Mouse (Mus musculus) embryonic facial prominence, embryonic 12.5 days (tissue): Measurements from ENCODE around the gene Syne3. TPM values are rescaled to one million over a fixed set of nuclear protein-coding genes. Genes with fewer than 3 reads are reported as not detected.
A peak's percentile ranks its signal among the peaks of the same experiment; 100 is the strongest.

Source experiments
- ATAC-seq: fragments of 200-750 bp; cut with Nextera tagmentation; 2 replicates; pipeline ENCODE4 v1.8.0; 2017; ENCODE audit not compliant: insufficient number of reproducible peaks, insufficient read depth, low FRiP score, low TSS enrichment
- H3K27ac ChIP-seq: fragments of 300-500 bp; sonication (generic); 2 replicates; pipeline ENCODE4 v1.5.1; 2016; ENCODE audit warnings: mild to moderate bottlenecking
- H3K27me3 ChIP-seq: fragments of 300-500 bp; sonication (generic); 2 replicates; pipeline ENCODE4 v1.6.1; 2016; ENCODE audit warnings: mild to moderate bottlenecking, moderate library complexity
- H3K36me3 ChIP-seq: fragments of 300-500 bp; sonication (generic); 2 replicates; pipeline ENCODE4 v1.6.1; 2016; ENCODE audit warnings: mild to moderate bottlenecking
- H3K4me1 ChIP-seq: fragments of 300-500 bp; sonication (generic); 2 replicates; pipeline ENCODE4 v1.6.1; 2016
- H3K4me2 ChIP-seq: fragments of 300-500 bp; sonication (generic); replicated peaks from 2 replicates; pipeline ENCODE4 v1.6.1; 2016; ENCODE audit warnings: mild to moderate bottlenecking, moderate library complexity
- H3K4me3 ChIP-seq: fragments of 300-500 bp; sonication (generic); 2 replicates; pipeline ENCODE4 v1.5.1; 2016; ENCODE audit warnings: mild to moderate bottlenecking
- H3K9ac ChIP-seq: fragments of 300-500 bp; sonication (generic); 2 replicates; pipeline ENCODE4 v1.6.1; 2016; ENCODE audit warnings: mild to moderate bottlenecking, moderate library complexity
- H3K9me3 ChIP-seq: fragments of 300-500 bp; sonication (generic); 2 replicates; pipeline ENCODE4 v1.6.1; 2016; ENCODE audit warnings: mild to moderate bottlenecking, moderate library complexity
- WGBS: fragments of 180-500 bp; shearing (Covaris S2); methylation state at CpG from one replicate; pipeline ENCODE4 v1.1.7; 2016; 5-methylcytosine and 5-hydroxymethylcytosine counted together
- polyA plus RNA-seq: library from polyadenylated mRNA; unstranded; fragments of >200 nt; fragmentation: Nextera tagmentation; extraction: Ambion mirVana; gene quantifications from 2 replicates; pipeline ENCODE4 v1.2.1, GENCODE M21; 2016

The Syne3 gene
- polyA plus RNA-seq, 1 experiment from 2014 or later, result 0.79 TPM

DNA sequence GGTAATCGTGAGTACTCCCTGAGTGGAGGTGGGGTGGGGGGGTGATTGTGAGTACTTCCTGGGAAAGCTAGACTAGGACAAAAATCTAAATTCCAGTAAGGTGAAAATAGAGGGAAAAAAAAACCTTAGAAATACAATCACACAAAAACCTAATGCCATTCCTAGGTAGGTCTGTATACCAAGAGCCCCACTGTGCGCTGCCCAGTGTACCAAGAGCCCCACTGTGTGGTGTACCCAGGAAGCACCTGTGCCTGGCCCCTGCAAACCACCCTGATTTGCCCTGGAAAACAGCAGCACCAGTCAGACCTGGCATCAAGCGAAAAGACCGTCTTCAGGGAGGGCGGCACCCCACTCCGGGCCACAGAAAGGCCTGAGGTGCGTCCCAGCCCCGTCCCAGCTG lies 74.5 kb downstream of the Syne3 start:
- 87% methylated on average over 8 of the region's 8 CpGs for WGBS
- 0 out of 2 replicates have a peak, but pooled peaks cover 3% of the 10 kb centered on the region for H3K36me3 ChIP-seq
- H3K9ac ChIP-seq, result no peak overlapping the region
- 0 out of 2 replicates have a peak, but pooled peaks cover 3% of the 10 kb centered on the region for H3K27me3 ChIP-seq
- no peak overlapping the region for H3K4me3 ChIP-seq
- ATAC-seq, result no peak
- no peak overlapping the region for H3K27ac ChIP-seq
- H3K4me2 ChIP-seq, result no peak overlapping the region
- H3K4me1 ChIP-seq, result peaks cover 14% of the 10 kb centered on the region
- no peaks in the 10 kb centered on the region for H3K9me3 ChIP-seq

DNA sequence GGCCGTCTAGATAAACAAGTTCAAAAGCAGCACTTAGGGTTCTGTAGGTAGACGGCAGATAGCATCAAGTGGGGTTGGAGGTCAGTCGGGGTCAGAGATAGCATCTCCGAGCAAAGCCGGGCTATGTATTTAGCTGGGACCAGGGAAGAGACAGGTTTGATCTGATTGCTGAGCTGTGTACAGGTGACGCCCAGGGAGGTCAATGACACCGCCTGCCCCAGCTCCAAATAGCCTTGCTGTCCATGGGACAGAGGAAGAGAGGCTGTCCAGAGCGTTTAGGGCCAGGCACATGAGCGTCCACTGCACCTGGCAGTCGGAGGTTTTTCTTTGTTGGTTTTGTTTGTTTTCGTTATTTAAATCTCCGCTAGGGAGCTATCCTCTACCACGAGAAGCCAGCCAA lies 75.8 kb downstream of the Syne3 start:
- Histone ChIP-seq H3K27ac (no peak overlapping the region), H3K9me3 (no peaks in the 10 kb centered on the region), H3K36me3 (0 out of 2 replicates have a peak, but pooled peaks cover 3% of the 10 kb centered on the region), H3K27me3 (0 out of 2 replicates have a peak, but pooled peaks cover 5% of the 10 kb centered on the region), H3K4me3 (no peak overlapping the region), H3K4me1 (peaks cover 6% of the 10 kb centered on the region; the same call in 1 of the 2 replicates), H3K9ac (no peak overlapping the region), H3K4me2 (no peak overlapping the region)
- WGBS, result 66% methylated on average over 13 of the region's 13 CpGs
- ATAC-seq, result no peak

DNA sequence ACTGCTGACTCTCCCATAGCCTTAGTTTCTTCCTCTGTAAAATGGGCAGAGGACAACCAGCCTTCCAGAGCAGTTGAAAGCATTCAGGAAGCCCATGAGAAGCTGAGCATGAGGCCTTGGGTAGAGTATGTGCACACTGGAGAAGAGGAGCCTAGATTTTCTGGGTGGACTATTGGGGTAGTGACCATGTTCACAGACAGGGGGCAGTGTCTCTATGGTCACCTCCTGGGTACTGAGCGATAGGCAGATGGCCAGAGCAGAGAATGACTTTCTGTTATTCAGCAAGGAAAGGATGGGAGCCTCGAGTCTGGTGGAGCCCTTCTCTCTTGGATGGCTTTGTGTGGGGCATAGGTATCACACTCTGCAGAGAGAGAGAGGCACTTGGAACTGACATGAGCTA lies 76.4 kb downstream of the Syne3 start:
- Histone ChIP-seq H3K4me2 (no peak overlapping the region), H3K27ac (no peak overlapping the region), H3K27me3 (0 out of 2 replicates have a peak, but pooled peaks cover 5% of the 10 kb centered on the region), H3K9me3 (no peaks in the 10 kb centered on the region), H3K4me1 (0 out of 2 replicates have a peak, but pooled peaks cover 4% of the 10 kb centered on the region), H3K9ac (no peak overlapping the region), H3K4me3 (no peak overlapping the region), H3K36me3 (0 out of 2 replicates have a peak, but pooled peaks cover 3% of the 10 kb centered on the region)
- 61% methylated on average over 2 of the region's 2 CpGs for WGBS
- no peak for ATAC-seq

DNA sequence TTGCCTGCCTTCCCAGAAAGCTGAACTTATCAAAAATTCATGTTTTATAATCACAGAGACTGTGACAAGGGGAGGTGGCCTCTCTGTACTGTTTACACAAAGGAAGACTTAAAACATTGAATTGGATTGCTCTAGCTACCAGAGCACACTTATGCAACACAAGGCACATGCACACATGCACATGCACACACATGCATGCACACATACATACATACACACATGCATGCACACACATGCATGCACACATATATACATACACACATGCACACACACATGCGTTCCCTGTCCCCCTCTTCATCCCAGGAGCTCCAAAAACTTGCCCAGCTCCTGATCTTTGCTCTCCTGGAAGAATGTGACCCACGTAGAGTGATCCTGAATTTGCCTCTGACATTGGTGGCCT lies 83.8 kb downstream of the Syne3 start:
- Histone ChIP-seq H3K9ac (no peak overlapping the region), H3K27me3 (0 out of 2 replicates have a peak, but pooled peaks cover 3% of the 10 kb centered on the region), H3K4me1 (peaks cover 18% of the 10 kb centered on the region), H3K4me3 (no peak overlapping the region), H3K4me2 (no peak overlapping the region), H3K9me3 (no peaks in the 10 kb centered on the region), H3K27ac (no peak overlapping the region), H3K36me3 (no peaks in the 10 kb centered on the region)
- ATAC-seq, result no peak
- WGBS, result 82% methylated on average over 2 of the region's 2 CpGs

DNA sequence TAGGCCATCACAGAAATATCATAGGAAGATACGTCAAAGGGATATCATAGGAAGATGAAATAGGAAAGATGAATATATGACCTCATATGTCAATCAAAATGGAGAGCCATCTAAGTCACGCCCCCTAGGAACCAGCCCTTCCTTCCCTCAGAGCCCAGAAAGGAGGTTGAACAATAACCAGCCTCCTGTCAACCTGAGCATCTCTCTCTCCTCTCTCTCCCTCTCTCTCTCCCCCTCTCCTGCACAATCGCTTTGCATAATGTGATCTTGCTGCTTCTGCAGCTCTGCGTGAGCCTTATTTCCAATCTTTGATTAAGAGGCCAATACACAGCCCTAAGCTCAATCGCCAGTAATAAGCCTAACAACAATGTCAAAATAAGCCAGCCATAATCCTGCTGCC lies 84.6 kb downstream of the Syne3 start:
- 0 out of 2 replicates have a peak, but pooled peaks cover 3% of the 10 kb centered on the region for H3K27me3 ChIP-seq
- H3K9ac ChIP-seq, result no peak overlapping the region
- H3K36me3 ChIP-seq, result no peaks in the 10 kb centered on the region
- no peak overlapping the region for H3K27ac ChIP-seq
- no peak overlapping the region for H3K4me2 ChIP-seq
- H3K4me3 ChIP-seq, result no peak overlapping the region
- WGBS, result 83% methylated on average over 5 of the region's 5 CpGs
- H3K4me1 ChIP-seq, result peaks cover 18% of the 10 kb centered on the region
- ATAC-seq, result no peak
- H3K9me3 ChIP-seq, result no peaks in the 10 kb centered on the region

DNA sequence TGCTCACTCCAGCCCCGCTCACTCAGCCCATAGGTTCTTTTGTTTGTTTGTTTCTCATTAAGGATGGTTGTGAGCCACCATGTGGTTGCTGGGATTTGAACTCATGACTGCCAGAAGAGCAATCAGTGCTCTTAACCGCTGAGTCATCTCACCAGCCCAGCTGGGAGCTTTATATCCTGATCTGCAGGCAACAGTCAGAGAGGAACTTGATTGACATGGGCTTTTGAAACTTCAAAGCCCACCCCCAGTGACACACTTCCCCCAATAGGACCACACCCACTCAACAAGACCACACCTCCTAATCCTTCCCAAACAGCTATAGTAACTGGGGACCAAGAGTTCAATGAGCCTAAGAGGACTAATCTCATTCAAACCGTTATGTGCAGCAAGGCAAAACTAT lies 85.1 kb downstream of the Syne3 start:
- H3K4me3 ChIP-seq, result no peak overlapping the region
- H3K27ac ChIP-seq, result peak overlapping the region; percentile 78
- no peaks in the 10 kb centered on the region for H3K36me3 ChIP-seq
- WGBS, result 83% methylated on average over 3 of the region's 3 CpGs
- H3K4me2 ChIP-seq, result no peak overlapping the region
- H3K27me3 ChIP-seq, result 0 out of 2 replicates have a peak, but pooled peaks cover 1% of the 10 kb centered on the region
- H3K4me1 ChIP-seq, result peaks cover 18% of the 10 kb centered on the region
- no peak for ATAC-seq
- no peaks in the 10 kb centered on the region for H3K9me3 ChIP-seq
- no peak overlapping the region for H3K9ac ChIP-seq

DNA sequence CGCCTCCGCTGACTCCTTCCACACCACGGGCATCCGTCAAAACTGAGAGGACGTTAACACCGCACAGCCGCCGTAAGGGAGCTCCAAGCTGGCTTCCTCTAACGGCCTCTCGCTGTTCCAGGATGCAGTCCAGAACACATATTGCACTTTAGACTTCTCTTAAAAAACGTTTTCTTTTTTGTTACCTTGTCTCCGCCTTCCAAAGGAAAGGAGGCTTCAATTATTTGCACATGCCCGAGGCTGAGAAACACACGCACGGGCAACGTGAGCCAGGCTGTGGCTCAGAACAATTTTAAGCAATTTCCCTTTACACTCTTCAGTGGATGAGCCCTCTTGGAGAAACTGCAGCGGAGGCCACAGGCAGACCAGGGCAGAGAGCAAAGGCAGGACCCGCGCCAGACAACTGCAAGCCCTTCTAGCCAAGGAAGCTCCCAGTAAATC lies 85.6 kb downstream of the Syne3 start:
- Histone ChIP-seq H3K27ac (peak overlapping the region; percentile 78), H3K4me3 (no peak overlapping the region), H3K27me3 (no peaks in the 10 kb centered on the region), H3K9ac (no peak overlapping the region), H3K36me3 (no peaks in the 10 kb centered on the region), H3K9me3 (no peaks in the 10 kb centered on the region), H3K4me2 (peak overlapping the region; percentile 4; the same call in 1 of the 2 replicates), H3K4me1 (peaks cover 22% of the 10 kb centered on the region)
- ATAC-seq, result no peak
- 24% methylated on average over 19 of the region's 19 CpGs for WGBS

DNA sequence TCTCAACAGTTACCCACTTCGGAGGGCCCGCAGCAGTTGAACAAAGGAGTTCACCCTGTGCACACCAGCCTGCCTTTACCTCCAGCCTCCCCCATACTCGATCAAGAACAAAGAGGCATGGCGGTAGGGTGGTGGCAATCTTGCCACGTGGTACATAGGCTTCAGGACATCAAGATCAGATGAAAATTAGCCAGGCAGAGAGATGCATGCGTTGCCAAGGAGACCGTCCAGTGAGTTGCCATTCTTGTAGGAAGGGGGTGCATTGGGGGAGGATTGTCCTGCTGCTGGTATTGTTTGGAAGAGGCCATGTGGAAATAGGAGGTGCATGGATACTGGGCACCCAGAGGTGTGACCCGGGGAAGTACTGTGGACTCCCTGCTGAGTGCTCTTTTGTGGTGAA lies 87.0 kb downstream of the Syne3 start:
- no peaks in the 10 kb centered on the region for H3K9me3 ChIP-seq
- H3K4me2 ChIP-seq, result no peak overlapping the region
- ATAC-seq, result peak; percentile 44
- H3K4me1 ChIP-seq, result peaks cover 25% of the 10 kb centered on the region
- WGBS, result 72% methylated on average over 8 of the region's 8 CpGs
- no peaks in the 10 kb centered on the region for H3K36me3 ChIP-seq
- no peak overlapping the region for H3K9ac ChIP-seq
- H3K27me3 ChIP-seq, result no peaks in the 10 kb centered on the region
- H3K4me3 ChIP-seq, result no peak overlapping the region
- no peak overlapping the region for H3K27ac ChIP-seq

DNA sequence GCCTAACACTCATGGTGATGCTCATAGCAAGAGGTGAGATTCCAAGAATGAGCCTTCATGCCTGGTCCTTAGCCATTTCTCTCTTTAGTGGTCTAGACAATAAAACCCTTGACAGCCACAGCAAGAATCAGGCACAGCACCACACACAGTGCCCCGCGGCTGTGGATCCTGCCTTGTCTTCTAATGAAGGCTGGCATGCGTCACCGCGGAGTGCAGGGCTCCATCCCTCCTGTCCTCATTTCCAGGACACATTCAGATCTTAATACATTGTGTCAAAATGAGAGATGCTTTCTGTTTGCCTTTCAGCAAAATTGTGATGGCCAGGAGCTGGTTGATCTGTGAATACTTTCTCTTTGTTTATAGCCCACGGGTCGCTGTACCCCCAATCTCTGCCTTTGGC lies 88.5 kb downstream of the Syne3 start:
- WGBS, result 76% methylated on average over 7 of the region's 7 CpGs
- Histone ChIP-seq H3K27me3 (no peaks in the 10 kb centered on the region), H3K9ac (no peak overlapping the region), H3K36me3 (no peaks in the 10 kb centered on the region), H3K4me3 (no peak overlapping the region), H3K9me3 (no peaks in the 10 kb centered on the region), H3K4me2 (no peak overlapping the region), H3K27ac (no peak overlapping the region), H3K4me1 (peaks cover 25% of the 10 kb centered on the region)
- ATAC-seq, result no peak

DNA sequence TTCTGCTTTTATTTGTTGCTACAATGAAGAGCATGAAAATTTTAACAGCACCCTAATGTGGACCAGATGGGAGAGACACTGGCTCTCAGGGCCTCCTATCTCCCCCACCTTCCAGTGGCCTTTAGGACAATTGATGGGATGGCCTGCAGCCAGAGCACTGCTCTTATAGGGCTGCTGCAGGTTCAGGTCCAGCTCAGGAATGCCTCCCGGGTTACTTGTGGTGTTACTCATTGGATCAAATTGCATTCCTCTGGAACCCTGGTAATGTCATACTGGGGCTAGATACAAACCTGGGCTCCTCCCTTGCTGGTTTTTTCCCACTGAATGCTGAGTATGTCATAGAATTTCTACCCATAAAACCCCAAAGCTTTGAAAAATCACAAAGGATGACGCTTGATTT lies 90.4 kb downstream of the Syne3 start:
- Histone ChIP-seq H3K4me2 (no peak overlapping the region), H3K27me3 (no peaks in the 10 kb centered on the region), H3K27ac (no peak overlapping the region), H3K4me3 (no peak overlapping the region), H3K9me3 (no peaks in the 10 kb centered on the region), H3K36me3 (no peaks in the 10 kb centered on the region), H3K4me1 (peaks cover 23% of the 10 kb centered on the region), H3K9ac (no peak overlapping the region)
- 54% methylated on average over 2 of the region's 2 CpGs for WGBS
- ATAC-seq, result no peak

DNA sequence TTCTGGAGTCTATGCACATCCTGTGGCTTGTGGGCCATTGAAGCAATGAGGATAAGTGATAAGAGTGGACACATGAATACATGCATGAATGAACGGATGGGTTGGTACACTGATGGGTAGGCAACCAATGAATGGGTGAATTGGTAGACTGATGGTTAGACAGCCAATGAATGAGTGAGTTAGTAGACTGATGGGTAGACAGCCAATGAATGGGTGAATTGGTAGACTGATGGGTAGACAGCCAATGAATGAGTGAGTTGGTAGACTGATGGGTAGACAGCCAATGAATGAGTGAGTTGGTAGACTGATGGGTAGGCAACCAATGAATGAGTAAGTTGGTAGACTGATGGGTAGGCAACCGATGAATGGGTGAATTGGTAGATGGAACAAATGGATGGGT lies 91.7 kb downstream of the Syne3 start:
- Histone ChIP-seq H3K27me3 (no peaks in the 10 kb centered on the region), H3K27ac (no peak overlapping the region), H3K4me1 (peaks cover 15% of the 10 kb centered on the region), H3K36me3 (no peaks in the 10 kb centered on the region), H3K4me2 (no peak overlapping the region), H3K4me3 (no peak overlapping the region), H3K9me3 (no peaks in the 10 kb centered on the region), H3K9ac (no peak overlapping the region)
- WGBS, result 93% methylated on average over 2 of the region's 2 CpGs
- no peak for ATAC-seq

DNA sequence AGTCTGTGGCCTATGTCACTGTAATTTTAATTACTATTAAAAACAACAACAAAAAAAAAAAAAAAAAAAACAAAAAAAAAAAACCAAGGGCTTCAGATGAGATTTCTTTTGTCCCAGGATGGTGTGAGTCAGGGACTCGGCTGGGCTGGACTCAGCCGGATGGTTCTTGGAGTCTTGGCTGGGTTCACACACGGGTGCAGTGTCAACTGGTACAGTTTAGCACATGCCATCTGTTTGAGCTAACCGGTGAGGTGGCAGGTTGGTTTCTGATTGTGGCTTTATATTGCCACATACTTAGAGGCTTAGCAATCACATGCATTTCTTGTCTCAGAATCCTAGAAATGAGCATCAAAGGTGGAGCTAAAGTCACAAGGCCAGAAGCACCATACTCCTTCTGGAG lies 92.3 kb downstream of the Syne3 start:
- no peak overlapping the region for H3K4me2 ChIP-seq
- no peaks in the 10 kb centered on the region for H3K36me3 ChIP-seq
- no peak overlapping the region for H3K4me3 ChIP-seq
- WGBS, result 90% methylated on average over 4 of the region's 4 CpGs
- H3K27ac ChIP-seq, result no peak overlapping the region
- H3K9me3 ChIP-seq, result no peaks in the 10 kb centered on the region
- H3K9ac ChIP-seq, result no peak overlapping the region
- H3K4me1 ChIP-seq, result peaks cover 12% of the 10 kb centered on the region; the same call in 1 of the 2 replicates
- ATAC-seq, result no peak
- no peaks in the 10 kb centered on the region for H3K27me3 ChIP-seq
